ENCODE assay signal across 8 mouse cellular contexts in genomic region chrX:17319126-17319583, GRCm38 (mm10). TPM values are rescaled to one million over a fixed set of nuclear protein-coding genes. Genes with fewer than 3 reads are reported as not detected.
DNase-seq lines count a peak whose midpoint lies in the region; ATAC-seq lines count a peak whose summit lies in the region.

Gene Efhc2, minus strand, starts transcription at chrX:17319368.

- peak within 1 kb of the TSS; percentile 57 for H3K4me2 ChIP-seq in forebrain, embryonic 15.5 days (replicated peaks)
- peak within 1 kb of the TSS; percentile 59 for H3K4me2 ChIP-seq in kidney, embryonic 16.5 days (replicated peaks; ENCODE audit: low read depth, low read length)

- no peaks in the 10 kb centered on the region for H3K36me3 ChIP-seq in forebrain, embryonic 15.5 days
- no peaks in the 10 kb centered on the region for H3K36me3 ChIP-seq in kidney, embryonic 16.5 days (ENCODE audit: insufficient read depth, low read length)

- H3K4me1 ChIP-seq in forebrain, embryonic 15.5 days: no peaks in the 10 kb centered on the region
- H3K4me1 ChIP-seq in kidney, embryonic 16.5 days (ENCODE audit: insufficient read depth, low read length): no peaks in the 10 kb centered on the region

- ATAC-seq in forebrain, embryonic 15.5 days (replicated peaks): peak; percentile 85
- peak; percentile 71 for ATAC-seq in kidney, embryonic 16.5 days (ENCODE audit: low FRiP score, low TSS enrichment)
- ATAC-seq in megakaryocyte-erythroid progenitor cell, adult 5-6 weeks (replicated peaks; ENCODE audit: low FRiP score, low TSS enrichment, poor library complexity, severe bottlenecking): peak; percentile 34
- no peak for ATAC-seq in erythroid progenitor cell, adult 5-6 weeks (replicated peaks; ENCODE audit: low FRiP score, poor library complexity, severe bottlenecking)

- peak within 1 kb of the TSS; percentile 40 for H3K4me3 ChIP-seq in forebrain, embryonic 15.5 days
- peak within 1 kb of the TSS; percentile 42 for H3K4me3 ChIP-seq in kidney, embryonic 16.5 days (ENCODE audit: low read length)

- no peaks in the 10 kb centered on the region for H3K27me3 ChIP-seq in forebrain, embryonic 15.5 days
- H3K27me3 ChIP-seq in kidney, embryonic 16.5 days (ENCODE audit: insufficient read depth, low read length): no peaks in the 10 kb centered on the region

- no peaks in the 10 kb centered on the region for H3K9me3 ChIP-seq in forebrain, embryonic 15.5 days
- no peaks in the 10 kb centered on the region for H3K9me3 ChIP-seq in kidney, embryonic 16.5 days (ENCODE audit: low read length)

- DNase-seq in right cerebral cortex, postnatal 25 days: peak; percentile 7
- no peak for DNase-seq in right cerebral cortex, adult 18-20 months
- DNase-seq in cerebellum, adult 11-12 months: peak; percentile 30
- peak; percentile 3 for DNase-seq in testis, postnatal 14 days (ENCODE audit: low spot score)

- H3K9ac ChIP-seq in forebrain, embryonic 15.5 days (replicated peaks): peak within 1 kb of the TSS; percentile 35; the same call in 1 of the 2 replicates
- H3K9ac ChIP-seq in kidney, embryonic 16.5 days (replicated peaks; ENCODE audit: low read length): no peak within 1 kb of the TSS

- 12% methylated on average over 18 of the region's 19 CpGs for WGBS in forebrain, embryonic 15.5 days
- WGBS in kidney, embryonic 16.5 days: 17% methylated on average over 17 of the region's 19 CpGs

- H3K27ac ChIP-seq in forebrain, embryonic 15.5 days (replicated peaks): no peak within 1 kb of the TSS
- H3K27ac ChIP-seq in kidney, embryonic 16.5 days (ENCODE audit: low read length): no peak within 1 kb of the TSS

RNA-seq across cellular contexts. Expression of gene Efhc2, which starts in this region (rescaled TPM):
- 1.5 and 1.7 TPM in 2 replicates for polyA plus RNA-seq in forebrain, embryonic 15.5 days (2015; fragmentation: Nextera tagmentation; extraction: Ambion mirVana)
- polyA plus RNA-seq in kidney, embryonic 16.5 days (2015; fragmentation: Nextera tagmentation; extraction: Ambion mirVana): 0.17 and 0.26 TPM in 2 replicates
- not detected in 2 replicates for total RNA-seq in megakaryocyte-erythroid progenitor cell, adult 5-6 weeks (2014; fragmentation: Nextera tagmentation)
- not detected in 2 replicates for total RNA-seq in megakaryocyte-erythroid progenitor cell, adult 5-6 weeks (2017)
- total RNA-seq in erythroid progenitor cell, adult 5-6 weeks (2015; ENCODE audit: low replicate concordance): not detected in 2 replicates
- total RNA-seq in erythroid progenitor cell, adult 5-6 weeks (2017; ENCODE audit: low replicate concordance): not detected in 2 replicates

Comparison
In these comparisons a context has a peak if more than half of its experiments do, and no peak if none do; other contexts are left out.
1. Peak in ATAC-seq, H3K4me3 ChIP-seq and H3K4me2 ChIP-seq in kidney, embryonic 16.5 days; RNA of the gene not detected or under 1 TPM.
2. Peak in ATAC-seq in megakaryocyte-erythroid progenitor cell, adult 5-6 weeks; RNA of the gene not detected or under 1 TPM.